Mouse (Mus musculus) ZHBTc4 (cell line): ENCODE results near the gene Wasf2.
"Not testable (repeated sequence)": the region's sequence is repeated elsewhere in the genome, so short reads cannot be mapped to it uniquely, and the experiment has no call there.

ENCODE experiments used
- DNase-seq: peaks from one replicate; pipeline ENCODE4 v3.0.0-alpha.2; 2011; ENCODE audit warnings: low read depth, low spot score

The Wasf2 gene

GRCm38 (mm10) chr4:133096671-133097070 lies 33.6 kb upstream of the Wasf2 start:
- not testable (repeated sequence) for DNase-seq

- DNase-seq, result no peak
These were observed 28.6 kb upstream of the Wasf2 start for GRCm38 (mm10) chr4:133101751-133102150.

- peak; percentile 86 for DNase-seq
These were observed 26.6 kb upstream of the Wasf2 start for GRCm38 (mm10) chr4:133103525-133104193.

GRCm38 (mm10) chr4:133104194-133104569 lies 26.1 kb upstream of the Wasf2 start:
- peak; percentile 92 for DNase-seq

- DNase-seq, result no peak
These were observed 23.6 kb upstream of the Wasf2 start for GRCm38 (mm10) chr4:133106691-133107090.

- peak; percentile 91 for DNase-seq
These were observed 22.5 kb upstream of the Wasf2 start for GRCm38 (mm10) chr4:133107788-133108281.

GRCm38 (mm10) chr4:133108481-133109334 lies 21.6 kb upstream of the Wasf2 start:
- no peak for DNase-seq

GRCm38 (mm10) chr4:133109335-133109801 lies 20.9 kb upstream of the Wasf2 start:
- no peak for DNase-seq

GRCm38 (mm10) chr4:133112175-133112838 lies 18.0 kb upstream of the Wasf2 start:
- no peak for DNase-seq

- DNase-seq, result no peak
These were observed 16.9 kb upstream of the Wasf2 start for GRCm38 (mm10) chr4:133113351-133113882.

GRCm38 (mm10) chr4:133114762-133115161 lies 15.5 kb upstream of the Wasf2 start:
- DNase-seq, result no peak

GRCm38 (mm10) chr4:133115721-133116429 lies 14.4 kb upstream of the Wasf2 start:
- DNase-seq, result peak; percentile 60

- no peak for DNase-seq
These were observed 13.4 kb upstream of the Wasf2 start for GRCm38 (mm10) chr4:133116756-133117470.

GRCm38 (mm10) chr4:133117556-133118411 lies 12.5 kb upstream of the Wasf2 start:
- no peak for DNase-seq

- DNase-seq, result no peak
These were observed 11.4 kb upstream of the Wasf2 start for GRCm38 (mm10) chr4:133118775-133119375.

GRCm38 (mm10) chr4:133119579-133119978 lies 10.7 kb upstream of the Wasf2 start:
- peak; percentile 57 for DNase-seq

GRCm38 (mm10) chr4:133120833-133121321 lies 9.4 kb upstream of the Wasf2 start:
- peak; percentile 48 for DNase-seq

- DNase-seq, result no peak
These were observed 8.9 kb upstream of the Wasf2 start for GRCm38 (mm10) chr4:133121416-133121815.
